Mouse (Mus musculus) ES-Bruce4 (cell line): ENCODE measurements at regions not wholly inside any gene's neighbourhood (a gene's known extent, or its start where the extent isn't known, plus 50 kb on each side); places are given as distances from the start of the nearest gene placed in this dataset.

Source experiments
- CTCF ChIP-seq: IDR thresholded peaks from one replicate; pipeline ENCODE4 v1.8.1; 2011; ENCODE audit warnings: low read depth, low read length
- POLR2A ChIP-seq: IDR thresholded peaks from one replicate; pipeline ENCODE4 v1.8.1; 2011; ENCODE audit warnings: low read length; ENCODE audit not compliant: insufficient read depth

GRCm38 (mm10) chr8:30924656-30925055 is 2503.9 kb upstream of the 5930422O12Rik start:
- TF ChIP-seq CTCF (no peak), POLR2A (no peak)
